Mouse (Mus musculus): ENCODE data around the gene Cad. TPM values are rescaled to one million over a fixed set of nuclear protein-coding genes. Genes with fewer than 3 reads are reported as not detected.

Cad gene
- polyA plus RNA-seq, 1 experiment from 2014 or later: 26.3 TPM

DNA sequence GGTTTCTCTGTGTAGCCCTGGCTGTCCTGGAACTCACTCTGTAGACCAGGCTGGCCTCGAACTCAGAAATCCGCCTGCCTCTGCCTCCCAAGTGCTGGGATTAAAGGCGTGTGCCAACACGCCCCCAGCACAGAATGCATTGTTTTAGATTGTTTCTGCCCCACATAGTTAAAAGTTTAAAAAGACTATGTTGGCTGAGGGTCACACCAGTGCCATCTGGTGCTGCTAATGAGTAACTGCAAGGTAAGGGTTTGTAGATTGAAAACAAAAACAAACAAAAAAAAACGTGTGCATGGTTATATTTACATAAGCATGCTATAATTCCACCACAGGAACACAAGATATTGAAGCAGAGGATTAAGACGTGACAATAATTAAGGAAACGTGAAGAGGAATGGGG lies 56.2 kb downstream of the Cad start:
- Histone ChIP-seq H3K27ac (ENCODE audit: low read length) (no peak overlapping the region), H3K9me3 (ENCODE audit: control insufficient read depth, low read depth, low read length) (no peaks in the 10 kb centered on the region), H3K4me3 (ENCODE audit: low read depth, low read length) (no peak overlapping the region), H3K4me2 (replicated peaks; ENCODE audit: low read depth, low read length) (no peak overlapping the region), H3K4me1 (ENCODE audit: control insufficient read depth, insufficient read depth, low read length) (no peaks in the 10 kb centered on the region), H3K27me3 (ENCODE audit: control insufficient read depth, insufficient read depth, low read length) (no peaks in the 10 kb centered on the region), H3K36me3 (ENCODE audit: control insufficient read depth, insufficient read depth, low read length) (no peaks in the 10 kb centered on the region), H3K9ac (replicated peaks; ENCODE audit: low read depth, low read length) (no peak overlapping the region)
- ATAC-seq (ENCODE audit: insufficient number of reproducible peaks, insufficient read depth, low FRiP score, low read depth): no peak
- WGBS: 32% methylated on average over 7 of the region's 7 CpGs

DNA sequence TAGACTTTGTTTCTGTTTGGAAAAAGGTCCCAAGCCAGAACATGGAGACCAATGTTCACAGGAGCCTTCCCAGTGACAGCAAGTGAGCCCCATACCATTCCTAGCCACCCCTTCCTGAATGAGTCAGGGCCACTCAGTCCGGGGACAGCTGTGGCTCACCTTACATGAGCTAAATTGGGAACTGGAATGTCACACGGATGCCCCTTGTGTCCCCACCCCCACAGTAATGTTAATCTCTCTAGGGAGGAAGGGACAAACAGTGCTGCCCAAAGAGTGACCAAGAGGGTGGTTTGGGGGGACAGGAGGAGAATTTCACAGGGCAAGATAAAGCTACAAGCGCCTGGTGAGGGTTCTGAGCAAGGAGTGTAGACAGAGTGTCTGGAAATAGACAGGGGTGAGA lies 61.8 kb downstream of the Cad start, which contains the start of gene Trim54:
Trim54 (plus strand) TSS at position 359 of the 400 bp plus-strand sequence.
- Histone ChIP-seq H3K27ac (ENCODE audit: low read length) (no peak within 1 kb of the TSS), H3K4me1 (ENCODE audit: control insufficient read depth, insufficient read depth, low read length) (no peaks in the 10 kb centered on the region), H3K27me3 (ENCODE audit: control insufficient read depth, insufficient read depth, low read length) (no peaks in the 10 kb centered on the region), H3K36me3 (ENCODE audit: control insufficient read depth, insufficient read depth, low read length) (no peaks in the 10 kb centered on the region), H3K4me3 (ENCODE audit: low read depth, low read length) (no peak within 1 kb of the TSS), H3K4me2 (replicated peaks; ENCODE audit: low read depth, low read length) (no peak within 1 kb of the TSS), H3K9ac (replicated peaks; ENCODE audit: low read depth, low read length) (no peak within 1 kb of the TSS), H3K9me3 (ENCODE audit: control insufficient read depth, low read depth, low read length) (no peaks in the 10 kb centered on the region)
- ATAC-seq (ENCODE audit: insufficient number of reproducible peaks, insufficient read depth, low FRiP score, low read depth): no peak
- WGBS: 30% methylated on average over 3 of the region's 3 CpGs

DNA sequence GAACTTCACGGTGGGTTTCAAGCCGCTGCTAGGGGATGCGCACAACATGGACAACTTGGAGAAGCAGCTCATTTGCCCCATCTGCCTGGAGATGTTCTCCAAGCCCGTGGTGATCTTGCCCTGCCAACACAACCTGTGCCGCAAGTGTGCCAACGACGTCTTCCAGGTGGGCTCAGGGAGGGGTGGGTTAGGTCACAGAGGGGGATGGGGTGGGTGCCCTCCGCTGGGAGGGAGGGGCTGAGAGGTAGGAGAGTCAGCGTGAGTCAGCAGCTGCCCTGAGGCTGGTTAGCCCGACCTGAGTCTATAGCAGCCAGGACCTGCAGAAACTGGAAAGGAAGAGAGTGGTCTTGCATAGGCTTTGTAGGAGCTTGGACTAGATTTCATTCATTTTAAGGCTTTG lies 62.3 kb downstream of the Cad start:
- Histone ChIP-seq H3K4me3 (ENCODE audit: low read depth, low read length) (no peak overlapping the region), H3K9me3 (ENCODE audit: control insufficient read depth, low read depth, low read length) (no peaks in the 10 kb centered on the region), H3K9ac (replicated peaks; ENCODE audit: low read depth, low read length) (no peak overlapping the region), H3K4me1 (ENCODE audit: control insufficient read depth, insufficient read depth, low read length) (no peaks in the 10 kb centered on the region), H3K36me3 (ENCODE audit: control insufficient read depth, insufficient read depth, low read length) (no peaks in the 10 kb centered on the region), H3K27me3 (ENCODE audit: control insufficient read depth, insufficient read depth, low read length) (no peaks in the 10 kb centered on the region), H3K27ac (ENCODE audit: low read length) (no peak overlapping the region), H3K4me2 (replicated peaks; ENCODE audit: low read depth, low read length) (no peak overlapping the region)
- ATAC-seq (ENCODE audit: insufficient number of reproducible peaks, insufficient read depth, low FRiP score, low read depth): no peak
- WGBS: 25% methylated on average over 10 of the region's 10 CpGs

DNA sequence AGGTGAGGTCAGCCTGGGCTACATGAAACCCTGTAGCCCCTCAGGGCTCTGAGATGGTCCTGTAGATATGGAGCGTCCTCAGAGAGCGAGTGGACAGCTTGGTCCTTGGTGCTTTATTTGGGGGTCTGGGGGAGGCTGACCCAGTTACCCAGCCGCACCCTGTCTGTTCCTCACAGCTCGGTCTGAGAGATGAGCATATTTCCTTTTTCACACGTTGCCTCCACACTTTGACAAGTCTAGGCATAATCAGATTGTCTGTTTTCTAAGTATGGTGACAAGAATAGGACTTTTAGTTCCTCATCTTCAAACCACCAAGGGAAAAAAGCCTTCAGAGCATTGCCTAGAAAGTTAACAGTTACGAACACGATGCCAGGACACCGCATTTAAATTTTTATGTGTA lies 66.5 kb downstream of the Cad start:
- 84% methylated on average over 8 of the region's 8 CpGs for WGBS
- no peaks in the 10 kb centered on the region for H3K4me1 ChIP-seq (ENCODE audit: control insufficient read depth, insufficient read depth, low read length)
- H3K36me3 ChIP-seq (ENCODE audit: control insufficient read depth, insufficient read depth, low read length): no peaks in the 10 kb centered on the region
- H3K4me3 ChIP-seq (ENCODE audit: low read depth, low read length): no peak overlapping the region
- no peak overlapping the region for H3K4me2 ChIP-seq (replicated peaks; ENCODE audit: low read depth, low read length)
- no peak overlapping the region for H3K9ac ChIP-seq (replicated peaks; ENCODE audit: low read depth, low read length)
- no peak for ATAC-seq (ENCODE audit: insufficient number of reproducible peaks, insufficient read depth, low FRiP score, low read depth)
- no peaks in the 10 kb centered on the region for H3K27me3 ChIP-seq (ENCODE audit: control insufficient read depth, insufficient read depth, low read length)
- no peaks in the 10 kb centered on the region for H3K9me3 ChIP-seq (ENCODE audit: control insufficient read depth, low read depth, low read length)
- H3K27ac ChIP-seq (ENCODE audit: low read length): no peak overlapping the region

DNA sequence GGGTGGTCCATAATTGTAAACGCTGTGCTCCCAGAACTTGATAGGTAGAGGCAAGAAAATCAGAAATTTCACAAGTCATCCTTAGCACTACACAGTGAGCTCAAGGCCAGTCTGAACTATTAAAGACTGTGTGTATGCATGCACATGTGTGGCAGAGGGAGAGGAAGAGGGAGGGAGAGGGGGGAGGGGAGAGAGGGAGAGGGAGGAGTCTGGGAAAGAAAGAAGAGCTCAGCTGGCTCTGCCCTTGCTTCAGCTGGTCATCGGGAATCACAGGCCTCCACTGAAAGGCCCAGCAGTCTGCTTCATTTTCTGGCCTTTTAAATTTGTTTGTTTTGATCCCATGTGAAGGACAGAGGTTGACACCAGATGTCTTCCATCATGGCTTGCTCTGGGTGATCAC lies 68.9 kb downstream of the Cad start:
- H3K4me3 ChIP-seq (ENCODE audit: low read depth, low read length): no peak overlapping the region
- WGBS: 49% methylated on average over 2 of the region's 2 CpGs
- no peaks in the 10 kb centered on the region for H3K36me3 ChIP-seq (ENCODE audit: control insufficient read depth, insufficient read depth, low read length)
- no peak overlapping the region for H3K4me2 ChIP-seq (replicated peaks; ENCODE audit: low read depth, low read length)
- no peak overlapping the region for H3K27ac ChIP-seq (ENCODE audit: low read length)
- no peaks in the 10 kb centered on the region for H3K9me3 ChIP-seq (ENCODE audit: control insufficient read depth, low read depth, low read length)
- no peak for ATAC-seq (ENCODE audit: insufficient number of reproducible peaks, insufficient read depth, low FRiP score, low read depth)
- no peaks in the 10 kb centered on the region for H3K4me1 ChIP-seq (ENCODE audit: control insufficient read depth, insufficient read depth, low read length)
- H3K9ac ChIP-seq (replicated peaks; ENCODE audit: low read depth, low read length): no peak overlapping the region
- H3K27me3 ChIP-seq (ENCODE audit: control insufficient read depth, insufficient read depth, low read length): no peaks in the 10 kb centered on the region

DNA sequence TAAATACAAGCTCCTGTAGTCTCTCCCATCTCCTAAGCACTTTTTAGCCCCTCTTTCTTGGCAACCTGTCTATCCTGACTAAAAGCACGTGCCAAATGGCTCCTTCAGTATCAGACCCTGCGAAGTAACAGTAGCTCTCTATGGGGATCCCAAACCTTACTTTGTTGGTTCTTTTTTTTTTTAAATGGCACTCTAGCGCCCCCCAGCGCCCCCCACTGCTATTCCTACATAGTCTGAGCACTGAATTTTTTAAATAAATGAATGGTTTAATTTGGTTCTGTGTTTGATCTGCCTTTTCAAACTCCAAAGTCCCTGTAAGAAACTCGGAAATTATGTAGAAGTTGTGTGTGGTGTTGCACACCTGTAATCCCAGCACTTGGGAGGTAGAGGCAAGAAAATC lies 71.5 kb downstream of the Cad start:
- H3K4me1 ChIP-seq (ENCODE audit: control insufficient read depth, insufficient read depth, low read length): no peaks in the 10 kb centered on the region
- no peak overlapping the region for H3K9ac ChIP-seq (replicated peaks; ENCODE audit: low read depth, low read length)
- H3K27ac ChIP-seq (ENCODE audit: low read length): no peak overlapping the region
- no peaks in the 10 kb centered on the region for H3K9me3 ChIP-seq (ENCODE audit: control insufficient read depth, low read depth, low read length)
- H3K27me3 ChIP-seq (ENCODE audit: control insufficient read depth, insufficient read depth, low read length): no peaks in the 10 kb centered on the region
- H3K4me3 ChIP-seq (ENCODE audit: low read depth, low read length): no peak overlapping the region
- no peak overlapping the region for H3K4me2 ChIP-seq (replicated peaks; ENCODE audit: low read depth, low read length)
- 32% methylated on average over 5 of the region's 5 CpGs for WGBS
- H3K36me3 ChIP-seq (ENCODE audit: control insufficient read depth, insufficient read depth, low read length): no peaks in the 10 kb centered on the region
- no peak for ATAC-seq (ENCODE audit: insufficient number of reproducible peaks, insufficient read depth, low FRiP score, low read depth)

Other genes starting within 250 kb of the Cad start
- gene Mapre3, start 240.1 kb upstream of the Cad start, polyA plus RNA-seq (2014; fragmentation: Nextera tagmentation; extraction: Ambion mirVana): 19.2 and 22.7 TPM in 2 replicates
- gene Tmem214, start 186.8 kb upstream of the Cad start, polyA plus RNA-seq (2014; fragmentation: Nextera tagmentation; extraction: Ambion mirVana): 58.6 and 68.7 TPM in 2 replicates
- 27.5 and 34.0 TPM in 2 replicates for gene Agbl5, start 166.1 kb upstream of the Cad start, polyA plus RNA-seq (2014; fragmentation: Nextera tagmentation; extraction: Ambion mirVana)
- 476 and 515 TPM in 2 replicates for gene Ost4, start 147.0 kb upstream of the Cad start, polyA plus RNA-seq (2014; fragmentation: Nextera tagmentation; extraction: Ambion mirVana)
- gene Emilin1, start 141.4 kb upstream of the Cad start, polyA plus RNA-seq (2014; fragmentation: Nextera tagmentation; extraction: Ambion mirVana): 208 and 230 TPM in 2 replicates
- 19.2 and 24.2 TPM in 2 replicates for gene Khk, start 133.3 kb upstream of the Cad start, polyA plus RNA-seq (2014; fragmentation: Nextera tagmentation; extraction: Ambion mirVana)
- gene Cgref1, start 109.2 kb upstream of the Cad start, polyA plus RNA-seq (2014; fragmentation: Nextera tagmentation; extraction: Ambion mirVana): 5.7 and 6.4 TPM in 2 replicates
- 102 and 104 TPM in 2 replicates for gene Preb, start 94.4 kb upstream of the Cad start, polyA plus RNA-seq (2014; fragmentation: Nextera tagmentation; extraction: Ambion mirVana)
- 0.50 and 0.55 TPM in 2 replicates for gene Tcf23, start 86.1 kb upstream of the Cad start, polyA plus RNA-seq (2014; fragmentation: Nextera tagmentation; extraction: Ambion mirVana)
- gene Atraid, start 6.5 kb upstream of the Cad start, polyA plus RNA-seq (2014; fragmentation: Nextera tagmentation; extraction: Ambion mirVana): 173 and 186 TPM in 2 replicates
- gene Slc5a6, start 5.9 kb upstream of the Cad start, polyA plus RNA-seq (2014; fragmentation: Nextera tagmentation; extraction: Ambion mirVana): 9.2 and 9.7 TPM in 2 replicates
- gene Dnajc5g, start 51.5 kb downstream of the Cad start, polyA plus RNA-seq (2014; fragmentation: Nextera tagmentation; extraction: Ambion mirVana): not detected in 2 replicates
- gene Slc30a3, start 53.5 kb downstream of the Cad start, polyA plus RNA-seq (2014; fragmentation: Nextera tagmentation; extraction: Ambion mirVana): 0.30 and 0.52 TPM in 2 replicates
- not detected in 2 replicates for gene Trim54, start 61.9 kb downstream of the Cad start, polyA plus RNA-seq (2014; fragmentation: Nextera tagmentation; extraction: Ambion mirVana)
- gene Ucn, start 84.0 kb downstream of the Cad start, polyA plus RNA-seq (2014; fragmentation: Nextera tagmentation; extraction: Ambion mirVana): not detected in 2 replicates
- gene Mpv17, start 99.5 kb downstream of the Cad start, polyA plus RNA-seq (2014; fragmentation: Nextera tagmentation; extraction: Ambion mirVana): 69.8 and 72.3 TPM in 2 replicates
- gene Gm29609, start 125.1 kb downstream of the Cad start, polyA plus RNA-seq (2014; fragmentation: Nextera tagmentation; extraction: Ambion mirVana): 1.1 and 1.8 TPM in 2 replicates
- 63.2 and 77.7 TPM in 2 replicates for gene Gtf3c2, start 125.4 kb downstream of the Cad start, polyA plus RNA-seq (2014; fragmentation: Nextera tagmentation; extraction: Ambion mirVana)
- 123 and 125 TPM in 2 replicates for gene Snx17, start 138.4 kb downstream of the Cad start, polyA plus RNA-seq (2014; fragmentation: Nextera tagmentation; extraction: Ambion mirVana)
- 52.5 and 60.2 TPM in 2 replicates for gene Eif2b4, start 138.7 kb downstream of the Cad start, polyA plus RNA-seq (2014; fragmentation: Nextera tagmentation; extraction: Ambion mirVana)
- 5.1 and 5.6 TPM in 2 replicates for gene Zfp513, start 147.5 kb downstream of the Cad start, polyA plus RNA-seq (2014; fragmentation: Nextera tagmentation; extraction: Ambion mirVana)
- 108 and 112 TPM in 2 replicates for gene Ppm1g, start 165.9 kb downstream of the Cad start, polyA plus RNA-seq (2014; fragmentation: Nextera tagmentation; extraction: Ambion mirVana)
- 168 and 169 TPM in 2 replicates for gene Nrbp1, start 186.1 kb downstream of the Cad start, polyA plus RNA-seq (2014; fragmentation: Nextera tagmentation; extraction: Ambion mirVana)
- 0.51 and 1.0 TPM in 2 replicates for gene Gm9970, start 186.5 kb downstream of the Cad start, polyA plus RNA-seq (2014; fragmentation: Nextera tagmentation; extraction: Ambion mirVana)
- 63.6 and 68.9 TPM in 2 replicates for gene Krtcap3, start 196.9 kb downstream of the Cad start, polyA plus RNA-seq (2014; fragmentation: Nextera tagmentation; extraction: Ambion mirVana)
- gene Ift172, start 236.3 kb downstream of the Cad start, polyA plus RNA-seq (2014; fragmentation: Nextera tagmentation; extraction: Ambion mirVana): 35.5 and 41.4 TPM in 2 replicates
- 44.4 and 46.0 TPM in 2 replicates for gene Fndc4, start 241.3 kb downstream of the Cad start, polyA plus RNA-seq (2014; fragmentation: Nextera tagmentation; extraction: Ambion mirVana)
- 0.32 TPM in 1 of 2 replicates, not detected in the other for gene Gckr, start 242.7 kb downstream of the Cad start, polyA plus RNA-seq (2014; fragmentation: Nextera tagmentation; extraction: Ambion mirVana)